Mouse (Mus musculus) liver, embryonic 11.5 days (tissue): ENCODE data around the gene Trp53i11. TPM values are rescaled to one million over a fixed set of nuclear protein-coding genes. Genes with fewer than 3 reads are reported as not detected.

Experiments
- ATAC-seq: fragments of 200-750 bp; cut with Nextera tagmentation; replicated peaks from 2 replicates; pipeline ENCODE4 v1.8.0; 2017; ENCODE audit warnings: moderate number of reproducible peaks, mild to moderate bottlenecking, moderate TSS enrichment, moderate library complexity; ENCODE audit not compliant: low FRiP score
- DNase-seq: peaks from one replicate; pipeline ENCODE4 v3.0.0-alpha.2; 2017; ENCODE audit warnings: low spot score
- H3K27ac ChIP-seq: fragments of 300-500 bp; sonication (generic); 2 replicates; pipeline ENCODE4 v1.5.1; 2014; ENCODE audit warnings: mild to moderate bottlenecking, low read depth, low read length, control low read depth
- H3K27me3 ChIP-seq: fragments of 300-500 bp; sonication (generic); replicated peaks from 2 replicates; pipeline ENCODE4 v1.6.1; 2014; ENCODE audit warnings: low read length, mixed read lengths; ENCODE audit not compliant: control insufficient read depth, insufficient read depth
- H3K36me3 ChIP-seq: fragments of 300-500 bp; sonication (generic); 2 replicates; pipeline ENCODE4 v1.6.1; 2014; ENCODE audit warnings: mild to moderate bottlenecking, low read length, moderate library complexity, mixed read lengths; ENCODE audit not compliant: control insufficient read depth, insufficient read depth
- H3K4me1 ChIP-seq: fragments of 300-500 bp; sonication (generic); replicated peaks from 2 replicates; pipeline ENCODE4 v1.6.1; 2014; ENCODE audit warnings: low read length, mixed read lengths; ENCODE audit not compliant: control insufficient read depth, insufficient read depth
- H3K4me2 ChIP-seq: fragments of 300-500 bp; sonication (generic); 2 replicates; pipeline ENCODE4 v1.6.1; 2014; ENCODE audit warnings: mild to moderate bottlenecking, control low read depth, moderate library complexity
- H3K4me3 ChIP-seq: fragments of 300-500 bp; sonication (generic); 2 replicates; pipeline ENCODE4 v1.5.1; 2014; ENCODE audit warnings: low read depth, low read length, control low read depth
- H3K9ac ChIP-seq: fragments of 300-500 bp; sonication (generic); 2 replicates; pipeline ENCODE4 v1.6.1; 2014; ENCODE audit warnings: low read depth, low read length, control low read depth
- H3K9me3 ChIP-seq: fragments of 300-500 bp; sonication (generic); 2 replicates; pipeline ENCODE4 v1.6.1; 2016; ENCODE audit warnings: low read length, inconsistent platforms, mixed read lengths; ENCODE audit not compliant: control insufficient read depth
- WGBS: fragments of 180-500 bp; shearing (Covaris S2); extraction: QIAGEN DNeasy Blood & Tissue Kit; methylation state at CpG from one replicate; pipeline ENCODE4 v1.1.7; 2014; 5-methylcytosine and 5-hydroxymethylcytosine counted together
- polyA plus RNA-seq: library from polyadenylated mRNA; unstranded; fragments of >200 nt; fragmentation: Nextera tagmentation; extraction: Ambion mirVana; gene quantifications from 2 replicates; pipeline ENCODE4 v1.2.1, GENCODE M21; 2014

The Trp53i11 gene
- polyA plus RNA-seq, 1 experiment from 2014 or later, result 14.0 TPM

DNA sequence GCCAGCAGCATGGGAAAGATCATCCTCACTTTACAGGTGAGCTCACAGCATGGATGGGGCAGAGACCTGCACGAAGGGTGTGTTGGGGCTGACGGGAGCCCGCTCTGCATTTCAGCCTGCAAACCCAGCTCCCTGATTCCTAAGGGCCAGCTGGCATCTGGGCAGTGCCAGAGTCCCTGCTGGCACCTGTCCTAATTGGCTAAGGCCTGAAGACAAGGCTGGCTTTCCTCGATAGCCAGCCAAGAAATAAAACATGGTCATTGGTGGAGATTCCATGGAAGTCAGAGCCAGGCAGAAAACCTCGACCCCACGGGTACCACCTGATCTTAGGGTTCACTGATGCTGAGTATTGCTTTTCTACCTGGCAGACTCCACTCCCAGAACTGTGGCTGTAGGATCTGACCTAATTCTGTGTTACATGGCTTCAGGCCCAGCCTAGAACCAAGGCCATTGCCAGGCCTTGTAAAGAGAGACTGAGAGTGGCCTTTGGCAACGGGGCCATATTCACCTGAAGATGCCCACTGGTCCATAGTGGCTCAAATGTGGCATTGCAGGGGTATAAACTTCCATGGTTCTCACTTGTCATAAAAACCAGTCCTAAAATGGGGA lies 34.4 kb upstream of the Trp53i11 start:
- no peak overlapping the region for H3K4me2 ChIP-seq

DNA sequence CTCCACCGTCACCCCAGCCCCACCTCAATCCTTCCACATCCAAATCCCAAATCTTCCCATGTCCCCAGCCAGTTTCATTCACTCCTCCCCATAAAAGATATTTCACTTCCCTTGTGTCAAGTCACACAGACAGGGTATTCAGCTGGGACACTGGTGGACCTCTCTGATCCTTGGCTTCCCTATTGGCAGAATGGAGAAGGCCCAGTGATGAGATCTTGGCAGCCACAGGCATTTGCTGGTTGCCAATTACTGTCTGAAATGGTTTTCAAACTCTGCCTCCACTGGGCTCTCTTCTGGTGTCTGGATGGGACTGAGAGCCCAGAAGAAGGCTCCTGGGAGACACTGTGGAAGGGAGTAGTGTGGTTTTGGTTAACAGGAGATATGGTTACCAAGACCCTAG lies 33.5 kb upstream of the Trp53i11 start:
- no peaks in the 10 kb centered on the region for H3K4me1 ChIP-seq
- no peak overlapping the region for H3K9ac ChIP-seq
- no peak for DNase-seq
- H3K27ac ChIP-seq, result no peak overlapping the region
- peaks cover 2% of the 10 kb centered on the region; the same call in 1 of the 2 replicates for H3K27me3 ChIP-seq
- H3K36me3 ChIP-seq, result no peaks in the 10 kb centered on the region
- no peak overlapping the region for H3K4me3 ChIP-seq
- 83% methylated on average over 1 of the region's 1 CpGs for WGBS
- no peak for ATAC-seq
- no peaks in the 10 kb centered on the region for H3K9me3 ChIP-seq
- no peak overlapping the region for H3K4me2 ChIP-seq

More for the DNA sequence above, 34.4 kb upstream of the Trp53i11 start:
- Histone ChIP-seq H3K9ac (no peak overlapping the region), H3K4me1 (no peaks in the 10 kb centered on the region), H3K4me3 (no peak overlapping the region), H3K27ac (no peak overlapping the region), H3K36me3 (no peaks in the 10 kb centered on the region), H3K9me3 (no peaks in the 10 kb centered on the region), H3K27me3 (peaks cover 2% of the 10 kb centered on the region; the same call in 1 of the 2 replicates)
- ATAC-seq (no peak), DNase-seq (no peak)
- WGBS, result 74% methylated on average over 7 of the region's 7 CpGs

DNA sequence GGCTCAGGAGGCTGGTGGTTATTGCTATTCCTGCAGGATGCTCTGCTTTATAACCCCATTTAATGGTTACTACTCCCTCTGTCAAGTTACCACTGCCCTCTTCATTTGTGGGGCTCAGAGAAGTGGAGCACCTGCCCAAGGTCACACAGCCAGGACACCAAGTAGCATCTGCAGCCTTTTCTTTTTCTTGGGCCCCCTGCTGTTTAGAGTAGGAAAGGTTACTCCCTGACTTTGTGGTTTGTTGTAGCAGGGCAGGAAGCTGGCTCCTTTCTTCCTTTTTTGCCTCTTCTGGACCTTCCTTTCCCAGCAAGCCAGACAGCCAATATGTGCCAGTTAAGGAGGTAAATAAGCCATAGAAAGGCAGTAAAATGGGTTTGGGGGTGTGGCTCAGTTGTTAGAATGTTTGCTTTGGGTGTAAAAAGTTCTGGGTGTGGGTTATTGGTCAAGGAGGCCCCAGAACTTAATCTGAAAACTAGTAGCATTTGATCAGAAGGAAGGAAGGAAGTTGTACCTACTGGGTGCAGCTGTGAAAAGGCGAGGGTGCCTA lies 32.8 kb upstream of the Trp53i11 start:
- H3K4me2 ChIP-seq, result no peak overlapping the region
- peaks cover 2% of the 10 kb centered on the region; the same call in 1 of the 2 replicates for H3K27me3 ChIP-seq
- no peak overlapping the region for H3K9ac ChIP-seq
- DNase-seq (no peak), ATAC-seq (no peak)
- H3K36me3 ChIP-seq, result no peaks in the 10 kb centered on the region
- H3K9me3 ChIP-seq, result no peaks in the 10 kb centered on the region
- no peak overlapping the region for H3K27ac ChIP-seq
- H3K4me3 ChIP-seq, result no peak overlapping the region
- 43% methylated on average over 1 of the region's 1 CpGs for WGBS
- no peaks in the 10 kb centered on the region for H3K4me1 ChIP-seq

DNA sequence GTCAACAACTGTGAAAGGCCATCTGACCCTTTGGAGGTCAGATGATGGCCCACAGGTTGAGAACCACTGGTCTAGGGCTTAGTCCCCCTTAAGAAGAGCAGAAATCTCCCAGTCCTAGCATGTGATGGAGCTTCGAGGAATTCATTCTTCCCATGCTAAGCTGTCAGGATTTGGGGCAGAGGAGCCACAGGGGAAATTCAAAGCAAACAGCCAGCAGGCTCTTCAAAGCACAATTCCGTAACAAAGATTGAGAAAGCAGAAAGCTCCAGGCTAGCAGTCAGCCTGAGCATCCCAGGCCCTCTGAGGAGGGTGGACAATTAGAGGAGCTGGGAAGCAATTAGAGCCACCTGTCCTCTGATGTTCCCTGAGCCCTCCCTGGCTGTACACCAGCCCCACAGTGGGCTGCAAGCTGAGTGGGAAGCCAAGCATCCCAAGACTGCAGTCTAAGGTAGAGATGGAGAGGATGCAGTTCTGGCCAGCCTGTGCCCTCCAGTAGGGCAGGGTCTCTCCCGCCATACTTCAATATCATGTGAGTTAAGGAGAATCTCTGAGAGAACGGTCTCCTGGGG lies 26.8 kb upstream of the Trp53i11 start:
- DNase-seq (no peak), ATAC-seq (no peak)
- H3K4me2 ChIP-seq, result no peak overlapping the region
- H3K4me1 ChIP-seq, result no peaks in the 10 kb centered on the region
- H3K9me3 ChIP-seq, result no peaks in the 10 kb centered on the region
- H3K9ac ChIP-seq, result no peak overlapping the region
- no peaks in the 10 kb centered on the region for H3K36me3 ChIP-seq
- no peak overlapping the region for H3K27ac ChIP-seq
- no peak overlapping the region for H3K4me3 ChIP-seq
- WGBS, result 68% methylated on average over 4 of the region's 4 CpGs
- H3K27me3 ChIP-seq, result no peaks in the 10 kb centered on the region; the same call in 1 of the 2 replicates

DNA sequence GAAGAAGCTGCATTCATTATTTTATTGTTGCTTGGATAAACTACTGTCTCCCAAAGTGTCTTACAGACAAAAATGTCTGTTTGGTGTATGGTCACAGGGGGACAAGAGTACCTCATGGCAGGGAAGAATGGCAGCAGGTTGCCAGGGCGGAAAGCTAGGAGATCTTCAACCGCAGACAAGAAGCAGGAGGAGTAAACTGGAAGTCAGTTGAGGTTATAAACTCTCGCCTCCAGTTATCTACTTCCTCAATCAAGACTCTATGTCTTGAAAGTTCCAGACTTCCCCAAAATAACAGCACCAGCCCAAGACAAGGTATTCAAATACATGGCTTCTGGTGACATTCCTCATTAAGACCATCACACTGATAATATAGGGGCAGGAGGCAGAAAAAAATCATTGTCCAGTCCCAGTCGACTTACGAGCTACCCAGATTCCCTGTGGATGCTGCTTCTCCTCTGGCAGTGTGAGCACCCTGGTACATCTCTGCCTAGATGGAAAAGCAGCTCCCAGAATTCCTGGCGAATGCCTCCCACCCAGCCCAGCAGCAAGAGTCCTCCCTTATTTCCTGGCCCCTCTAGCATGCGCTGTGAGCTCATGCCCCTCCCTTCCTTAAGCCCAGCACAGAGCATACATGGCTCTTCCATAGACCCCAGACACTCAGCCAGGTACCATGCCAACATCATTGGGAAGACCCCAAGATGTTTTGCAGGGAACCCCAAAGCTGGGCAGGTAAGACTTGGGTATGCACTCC lies 25.3 kb upstream of the Trp53i11 start:
- H3K36me3 ChIP-seq, result no peaks in the 10 kb centered on the region
- H3K4me1 ChIP-seq, result no peaks in the 10 kb centered on the region
- 48% methylated on average over 7 of the region's 7 CpGs for WGBS
- no peak overlapping the region for H3K27ac ChIP-seq
- DNase-seq, result no peak
- ATAC-seq, result no peak
- no peak overlapping the region for H3K4me2 ChIP-seq
- no peaks in the 10 kb centered on the region; the same call in 1 of the 2 replicates for H3K27me3 ChIP-seq
- H3K9ac ChIP-seq, result no peak overlapping the region
- H3K9me3 ChIP-seq, result no peaks in the 10 kb centered on the region
- H3K4me3 ChIP-seq, result no peak overlapping the region

- no peak overlapping the region for H3K9ac ChIP-seq
- WGBS, result 55% methylated on average over 4 of the region's 4 CpGs
- H3K36me3 ChIP-seq, result no peaks in the 10 kb centered on the region
- H3K4me3 ChIP-seq, result no peak overlapping the region
- H3K4me2 ChIP-seq, result no peak overlapping the region
- ATAC-seq (no peak), DNase-seq (no peak)
- H3K9me3 ChIP-seq, result no peaks in the 10 kb centered on the region
- no peaks in the 10 kb centered on the region; the same call in 1 of the 2 replicates for H3K27me3 ChIP-seq
- no peak overlapping the region for H3K27ac ChIP-seq
- no peaks in the 10 kb centered on the region for H3K4me1 ChIP-seq
These were observed 24.6 kb upstream of the Trp53i11 start for GRCm38 (mm10) chr2:93162791-93163190.

DNA sequence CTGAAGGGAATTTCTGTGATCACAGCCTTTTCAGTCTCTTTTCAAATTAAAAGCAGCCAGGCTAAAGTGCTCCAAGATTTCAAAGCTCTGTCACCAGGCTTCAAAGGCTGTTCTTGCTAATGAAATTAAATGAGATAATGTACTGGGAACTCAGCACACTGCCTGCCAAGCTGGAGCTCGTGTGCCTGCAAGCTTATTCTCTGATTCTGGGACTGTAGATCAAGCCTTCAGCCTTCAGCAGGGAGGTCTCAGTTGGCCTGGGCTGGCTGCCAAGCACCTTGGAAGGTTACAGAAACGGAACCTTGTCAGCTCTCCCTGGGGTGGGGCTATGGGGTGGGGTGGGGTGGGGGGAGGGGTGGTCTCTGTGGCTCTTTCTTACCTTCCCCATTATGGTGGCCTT lies 24.0 kb upstream of the Trp53i11 start:
- no peak overlapping the region for H3K4me2 ChIP-seq
- DNase-seq, result no peak
- ATAC-seq, result no peak
- no peak overlapping the region for H3K27ac ChIP-seq
- H3K9ac ChIP-seq, result no peak overlapping the region
- H3K9me3 ChIP-seq, result no peaks in the 10 kb centered on the region
- H3K4me3 ChIP-seq, result no peak overlapping the region
- H3K36me3 ChIP-seq, result no peaks in the 10 kb centered on the region
- H3K27me3 ChIP-seq, result no peaks in the 10 kb centered on the region; the same call in 1 of the 2 replicates
- H3K4me1 ChIP-seq, result no peaks in the 10 kb centered on the region
- 25% methylated on average over 2 of the region's 2 CpGs for WGBS

DNA sequence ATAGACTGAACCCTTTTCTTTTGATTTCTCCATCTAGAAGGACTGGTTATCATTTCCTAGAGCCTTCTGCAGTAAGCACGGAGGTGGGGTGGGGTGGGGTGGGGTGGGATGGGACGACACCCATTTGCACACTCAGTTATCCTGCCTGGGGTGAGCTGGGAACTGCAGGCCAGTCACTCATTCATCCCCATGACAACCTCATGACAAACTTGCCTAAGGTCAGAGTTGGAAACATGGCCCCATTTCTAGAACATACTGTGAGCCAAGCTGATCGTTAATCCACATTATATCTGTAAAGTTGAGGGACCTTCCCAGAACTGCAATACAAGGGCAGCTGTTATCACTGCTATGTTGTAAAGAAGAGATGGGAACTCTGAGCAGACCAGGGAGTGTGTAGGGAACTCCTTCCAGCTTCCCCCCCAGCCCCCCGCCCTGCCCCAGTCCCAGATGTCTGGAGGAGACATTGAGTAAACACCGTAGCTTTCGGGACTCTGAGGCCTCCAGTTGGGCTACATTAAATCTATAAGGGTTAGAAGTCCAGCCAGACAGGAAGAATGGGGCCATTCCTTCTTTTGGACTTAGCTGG lies 23.5 kb upstream of the Trp53i11 start:
- no peak overlapping the region for H3K27ac ChIP-seq
- no peak for DNase-seq
- no peaks in the 10 kb centered on the region; the same call in none of the 2 replicates for H3K27me3 ChIP-seq
- H3K4me2 ChIP-seq, result no peak overlapping the region
- H3K9me3 ChIP-seq, result no peaks in the 10 kb centered on the region
- H3K9ac ChIP-seq, result no peak overlapping the region
- ATAC-seq, result no peak
- H3K4me3 ChIP-seq, result no peak overlapping the region
- whole genome bisulfite sequencing, result 76% methylated on average over 6 of the region's 6 CpGs
- no peaks in the 10 kb centered on the region for H3K36me3 ChIP-seq
- no peaks in the 10 kb centered on the region for H3K4me1 ChIP-seq
